Mouse (Mus musculus) heart, postnatal 14 days (tissue): Measurements from ENCODE around the gene Rfx1. TPM values are rescaled to one million over a fixed set of nuclear protein-coding genes. Genes with fewer than 3 reads are reported as not detected.

Source experiments
- DNase-seq, 2 experiments: peaks; one replicate each; pipeline ENCODE4 v3.0.0; 2021 to 2022
- intact Hi-C: fragments of 180-260 bp; cut with DNase I; formaldehyde crosslinking; loops from one replicate; pipeline ENCODE4 v1.15.1; 2025
- total RNA-seq, 2 experiments: library from RNA; stranded (reverse); gene quantifications; 2 replicates each; pipeline ENCODE4 v1.2.3; 2021

Gene Rfx1
- total RNA-seq, 2 experiments from 2014 or later = 12.2 to 12.7 TPM

- no peak for DNase-seq
- intact Hi-C loops = no loop called here
These were observed 17.9 kb downstream of the Rfx1 start for GRCm38 (mm10) chr8:84084341-84085115.

- intact Hi-C loops = no loop called here
- no peak for DNase-seq
These were observed 20.5 kb downstream of the Rfx1 start for GRCm38 (mm10) chr8:84087156-84087555.

DNA sequence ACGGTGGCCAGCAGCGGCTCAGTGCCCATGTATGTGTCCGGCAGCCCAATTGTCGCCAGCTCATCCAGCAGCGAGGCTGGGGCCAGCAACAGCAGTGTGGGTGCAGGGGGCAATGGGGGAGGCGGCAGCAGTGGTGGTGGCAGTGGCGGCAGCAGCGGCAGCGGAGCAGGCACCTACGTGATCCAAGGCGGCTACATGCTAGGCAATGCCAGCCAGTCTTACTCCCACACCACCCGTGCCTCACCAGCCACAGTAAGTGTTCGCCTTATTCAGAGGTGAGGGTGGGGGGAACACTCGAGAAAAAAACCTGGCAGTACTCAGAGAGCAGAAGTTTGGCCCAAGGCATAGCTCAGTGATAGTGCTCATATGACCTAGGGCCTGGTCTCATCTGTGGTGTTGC is 21.2 kb downstream of the Rfx1 start:
- no peak for DNase-seq
- intact Hi-C loops = no loop called here

GRCm38 (mm10) chr8:84089277-84089676 is 22.6 kb downstream of the Rfx1 start:
- no peak for DNase-seq
- intact Hi-C loops = no loop called here

DNA sequence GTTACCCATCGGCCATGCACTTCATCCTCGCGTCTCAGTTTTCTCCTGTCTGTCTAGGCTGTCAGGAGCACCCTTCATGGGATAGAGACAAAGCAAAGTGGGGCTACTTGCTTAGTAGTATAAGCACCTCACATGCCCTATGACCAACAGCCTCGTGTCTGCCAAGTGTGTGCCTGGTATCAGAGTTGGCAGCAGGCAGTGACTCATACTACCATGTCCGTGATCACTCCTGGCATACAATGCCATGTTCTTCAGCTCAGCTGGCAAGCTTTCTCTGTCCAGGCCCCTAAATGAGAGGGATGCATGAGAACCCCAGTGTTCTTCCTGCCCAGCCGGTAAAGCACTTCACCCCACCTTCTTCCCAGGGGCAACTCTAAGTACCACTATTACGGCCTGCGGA is 24.0 kb downstream of the Rfx1 start:
- DNase-seq = peak in 1 of 2 experiments; percentile 35

GRCm38 (mm10) chr8:84096061-84096460 is 29.4 kb downstream of the Rfx1 start:
- no peak for DNase-seq
- intact Hi-C loops = no loop called here

More for the DNA sequence above, 24.0 kb downstream of the Rfx1 start:
- intact Hi-C loops = no loop called here

DNA sequence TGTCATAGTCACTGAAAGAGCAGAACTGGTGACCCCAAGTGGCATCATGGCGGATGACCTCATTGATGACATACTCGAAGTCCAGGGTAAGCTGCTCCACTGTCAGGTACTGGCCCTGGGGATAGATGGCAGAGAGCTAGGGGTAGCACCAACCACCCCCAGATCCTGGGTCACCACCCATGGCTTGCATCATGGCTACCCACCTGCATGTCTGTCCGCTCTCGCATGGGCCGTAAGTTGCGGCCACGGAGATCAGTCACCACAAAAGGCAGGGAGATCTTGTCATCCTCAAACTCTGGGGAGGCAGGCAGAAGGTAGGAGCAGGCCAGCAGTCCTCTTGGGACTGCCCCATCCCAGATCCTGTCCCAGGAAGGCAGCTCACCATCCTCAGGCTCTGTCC is 31.7 kb downstream of the Rfx1 start:
- no peak for DNase-seq
- intact Hi-C loops = no loop called here

DNA sequence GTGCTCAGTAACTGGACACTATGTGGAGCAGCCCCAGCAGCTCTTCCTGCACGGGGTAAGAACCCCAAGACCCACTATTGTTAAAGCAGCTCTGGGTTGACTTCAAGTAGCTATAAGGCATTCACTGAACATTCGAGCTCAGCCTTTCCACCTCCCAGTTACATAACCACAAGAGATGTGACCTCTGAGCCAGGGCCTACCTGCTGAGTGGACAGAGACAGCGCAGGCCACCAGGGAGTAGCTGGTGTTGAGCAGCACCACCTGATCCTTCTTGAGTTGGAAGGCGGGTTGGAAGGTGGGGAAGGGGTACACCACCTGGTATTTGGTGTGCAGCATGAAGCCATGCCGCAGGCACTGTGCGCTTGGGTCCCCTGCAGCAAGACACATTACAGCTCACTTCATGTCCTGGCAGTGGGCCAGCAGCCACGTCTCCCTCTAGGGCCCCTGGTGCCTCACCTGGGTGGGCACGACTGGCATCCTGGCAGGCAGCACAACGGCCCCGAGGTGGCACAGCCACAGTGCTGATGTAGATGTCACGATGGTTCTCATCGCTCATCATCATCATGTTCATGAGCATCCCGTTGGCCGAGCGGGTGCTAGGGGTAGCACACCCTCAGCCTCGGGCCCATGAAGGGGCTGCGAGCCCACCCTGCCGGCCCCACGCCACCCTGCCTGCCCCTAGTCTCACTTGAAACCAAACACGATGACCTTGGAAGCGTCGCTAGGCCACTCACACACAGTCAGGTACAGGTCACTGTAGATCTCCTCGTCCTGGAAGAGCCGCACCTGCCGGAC is 35.0 kb downstream of the Rfx1 start:
- DNase-seq = no peak
- intact Hi-C loops = no loop called here

GRCm38 (mm10) chr8:84103601-84104000 is 37.0 kb downstream of the Rfx1 start:
- no peak for DNase-seq
- intact Hi-C loops = no loop called here

DNA sequence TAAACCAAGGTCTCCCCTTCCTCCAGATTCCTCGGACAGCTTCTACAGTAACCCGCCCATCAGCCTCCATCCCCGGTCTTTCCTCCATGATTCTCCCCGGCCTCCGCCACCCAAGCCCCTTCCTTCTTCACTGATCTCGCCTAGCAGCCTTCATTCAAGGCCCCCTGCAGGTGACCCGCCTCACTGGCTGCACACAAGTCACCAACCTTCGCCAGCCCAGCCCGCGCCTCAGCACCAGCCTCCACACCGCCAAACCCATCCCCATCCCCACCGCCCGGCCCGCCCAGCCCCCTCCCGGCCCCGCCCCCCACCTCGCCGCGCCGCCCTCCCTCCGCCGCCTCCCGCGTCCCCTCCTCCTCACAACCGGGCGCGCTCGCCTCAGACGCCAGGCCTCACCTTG is 37.6 kb downstream of the Rfx1 start:
- no peak for DNase-seq
- intact Hi-C loops = no loop called here

GRCm38 (mm10) chr8:84104697-84105609 is 38.3 kb downstream of the Rfx1 start, which contains the start of gene Dcaf15:
Gene Dcaf15 (minus strand): TSS chr8:84104768.
- DNase-seq = peak; percentile 97
- intact Hi-C loops = loop anchor here (5.0 kb wide), 1 partner anchor 63 kb away; the partner anchor contains the start of genes Il27ra and Rln3

DNA sequence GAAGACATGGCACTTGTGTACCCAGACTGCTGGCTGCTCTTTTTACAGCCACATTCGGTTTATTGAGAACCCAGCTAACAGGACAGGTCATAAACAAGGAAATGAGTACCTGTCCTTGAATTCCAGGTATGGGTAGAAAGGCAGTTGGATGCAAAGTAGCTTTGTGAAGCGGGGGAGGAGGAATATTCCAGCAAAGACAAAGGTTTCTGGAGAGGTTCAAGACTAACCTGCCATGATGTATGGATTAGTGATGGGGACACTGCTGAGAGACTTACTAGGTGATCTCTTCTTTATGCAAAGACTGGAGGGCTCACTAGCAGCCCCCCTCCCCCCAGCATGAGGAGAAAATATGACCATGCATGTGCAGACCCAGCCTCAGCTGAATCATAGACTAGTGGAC is 39.0 kb downstream of the Rfx1 start:
- no peak for DNase-seq
- intact Hi-C loops = loop anchor here (5.0 kb wide), 1 partner anchor 63 kb away; the partner anchor contains the start of genes Il27ra and Rln3

DNA sequence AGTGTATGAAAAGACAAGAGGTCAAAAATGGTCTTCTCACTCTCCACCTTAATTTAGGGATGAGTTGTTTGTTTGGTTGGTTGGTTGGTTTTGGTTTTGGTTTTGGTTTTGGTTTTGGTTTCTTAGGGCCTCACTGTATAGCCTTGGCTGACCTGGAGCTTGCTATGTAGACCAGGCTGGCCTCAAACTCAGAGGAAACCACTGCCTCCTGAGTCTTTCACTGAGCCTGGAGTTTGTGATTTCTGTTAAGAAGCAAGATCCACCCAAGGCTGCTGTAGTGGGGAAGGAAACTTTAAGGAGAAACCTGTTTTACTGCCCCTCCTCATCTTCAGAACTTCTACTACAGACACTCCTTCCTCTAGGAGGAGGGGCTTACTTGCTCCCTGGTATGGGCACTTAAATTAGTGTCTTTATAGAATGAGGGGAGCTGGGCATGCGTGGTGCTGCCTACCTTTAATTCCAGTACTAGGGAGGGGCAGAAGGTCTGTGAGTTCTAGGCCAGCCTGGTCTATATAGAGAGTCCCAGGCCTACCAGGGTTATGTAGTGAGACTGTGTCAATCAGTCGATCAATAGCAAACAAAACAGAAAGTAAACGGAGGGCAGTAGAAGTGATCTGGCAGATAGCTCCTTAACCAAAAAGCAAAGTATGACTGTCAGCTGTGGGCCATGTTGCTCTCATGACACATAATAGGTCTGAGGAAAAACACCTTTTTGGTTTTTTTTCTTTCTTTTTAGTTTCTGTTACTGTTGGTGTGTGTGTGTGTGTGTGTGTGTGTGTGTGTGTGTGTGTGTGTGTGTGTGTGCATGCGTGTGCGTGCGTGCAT is 39.8 kb downstream of the Rfx1 start:
- intact Hi-C loops = loop anchor here (5.0 kb wide), 1 partner anchor 64 kb away; the partner anchor contains the start of genes Il27ra and Rln3
- DNase-seq = no peak

DNA sequence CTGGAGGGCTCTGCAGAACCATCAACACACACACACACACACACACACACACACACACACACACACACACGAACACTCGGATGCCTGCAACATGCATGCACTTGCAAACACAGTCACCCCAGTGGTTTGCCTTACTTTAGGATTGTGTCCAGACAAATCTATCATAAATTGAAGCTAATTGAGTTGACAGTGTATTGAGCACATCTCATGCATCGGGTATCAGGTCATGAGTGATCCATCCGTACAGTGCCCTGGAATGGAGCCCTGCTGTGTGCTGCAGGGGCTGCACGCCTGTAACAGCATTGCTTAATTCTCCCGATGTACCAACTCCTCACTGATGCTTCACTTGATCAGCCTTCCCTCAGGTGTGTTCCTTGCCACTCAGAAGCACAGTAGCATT is 49.0 kb downstream of the Rfx1 start:
- intact Hi-C loops = no loop called here
- DNase-seq = no peak

DNA sequence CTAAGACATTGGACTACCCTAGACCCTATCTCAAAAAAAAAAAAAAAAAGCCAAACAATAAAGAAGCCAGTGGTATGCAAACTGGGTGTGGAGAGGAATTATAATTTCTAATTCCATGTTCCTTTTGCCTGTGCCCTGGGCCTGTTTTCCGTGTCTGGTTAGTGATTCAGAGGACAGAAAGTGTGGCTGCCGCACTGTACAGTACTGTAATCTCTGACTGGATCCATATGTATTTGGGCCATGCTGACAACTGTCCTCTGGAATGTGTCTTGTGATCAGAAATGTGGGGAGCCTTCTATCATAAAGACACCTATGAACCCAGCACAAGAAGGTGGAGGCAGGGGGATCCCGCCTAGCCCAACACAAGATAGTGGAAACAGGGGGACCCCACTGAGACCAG is 55.5 kb downstream of the Rfx1 start:
- intact Hi-C loops = no loop called here
- no peak for DNase-seq

- peak in 1 of 2 experiments; percentile 30 for DNase-seq
- intact Hi-C loops = no loop called here
These were observed 59.0 kb downstream of the Rfx1 start, which contains the start of gene Podnl1 for GRCm38 (mm10) chr8:84125656-84126055. Gene Podnl1 (plus strand): TSS chr8:84125989.

GRCm38 (mm10) chr8:84126742-84127141 is 60.1 kb downstream of the Rfx1 start:
- no peak for DNase-seq
- intact Hi-C loops = no loop called here

DNA sequence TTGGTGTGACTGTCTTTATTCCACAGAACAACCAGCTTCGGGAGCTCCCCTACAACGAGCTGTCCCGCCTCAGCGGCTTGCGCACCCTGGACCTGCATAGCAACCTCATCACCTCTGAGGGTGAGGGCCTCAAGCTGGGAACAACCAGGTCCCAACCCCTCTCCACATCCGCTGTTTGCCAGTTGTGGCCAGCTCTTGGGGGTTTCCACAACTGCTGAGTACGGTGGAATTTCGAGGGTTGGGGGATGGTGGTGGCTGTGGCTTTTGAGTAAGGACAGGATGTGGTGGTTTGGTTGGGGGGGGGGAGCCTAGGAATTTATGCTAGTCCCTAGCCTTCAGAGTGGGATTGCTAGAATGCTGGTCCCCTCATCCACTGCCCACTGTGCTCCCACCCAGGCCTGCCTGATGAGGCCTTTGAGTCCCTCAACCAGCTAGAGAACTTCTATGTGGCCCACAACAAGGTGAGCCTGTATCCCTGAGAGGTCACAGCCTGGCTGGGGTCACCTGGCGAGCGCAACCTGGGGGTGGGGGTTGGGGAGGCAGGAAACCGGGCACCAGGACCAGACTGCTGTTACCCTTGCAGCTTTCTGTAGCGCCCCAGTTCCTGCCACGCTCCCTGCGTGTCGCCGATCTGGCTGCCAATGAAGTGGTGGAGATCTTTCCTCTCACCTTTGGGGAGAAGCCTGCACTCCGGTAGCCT is 60.7 kb downstream of the Rfx1 start:
- DNase-seq = no peak
- intact Hi-C loops = no loop called here

GRCm38 (mm10) chr8:84128277-84128676 is 61.6 kb downstream of the Rfx1 start:
- intact Hi-C loops = no loop called here
- DNase-seq = no peak
